Comparison of ENCODE assay signal across 12 mouse cellular contexts in the genomic region with DNA sequence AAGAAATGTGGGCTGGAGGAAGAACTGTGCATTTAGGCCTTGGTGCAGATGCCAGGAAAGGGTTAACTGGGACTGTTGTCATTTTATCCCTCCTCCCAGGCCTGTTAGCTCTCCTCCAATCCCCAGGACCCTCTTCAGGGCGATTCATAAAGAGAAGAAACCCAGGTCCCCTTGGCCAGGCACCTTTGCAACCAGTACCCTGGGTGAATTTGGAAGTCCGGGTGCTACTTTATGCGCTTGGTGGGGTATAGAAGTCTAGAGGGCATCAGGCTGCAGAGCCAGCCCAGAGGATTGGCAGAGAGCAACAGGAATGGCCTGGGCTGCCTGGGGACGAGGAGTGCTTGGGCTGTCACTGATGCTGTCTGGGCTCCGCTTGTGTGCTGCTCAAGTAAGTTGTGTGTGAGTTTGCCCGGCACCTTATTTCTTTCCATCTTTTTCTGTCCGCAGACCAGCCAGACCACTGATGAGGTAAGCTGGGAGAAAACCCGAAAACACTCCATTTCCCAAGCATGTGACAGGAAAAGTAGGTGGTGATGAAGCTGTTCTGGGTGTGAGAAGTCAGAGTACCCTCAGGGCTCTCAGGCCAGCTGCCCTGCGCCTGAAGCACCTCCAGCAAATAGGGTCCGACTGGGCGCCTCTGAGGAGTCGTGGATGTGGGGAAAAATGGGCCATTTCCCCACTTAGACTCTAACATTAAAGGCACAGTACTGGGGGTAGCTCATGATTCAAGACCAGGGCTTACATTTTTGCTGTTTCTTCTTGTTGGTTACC. TPM values are rescaled to one million over a fixed set of nuclear protein-coding genes. Genes with fewer than 3 reads are reported as not detected.
DNase-seq lines count a peak whose midpoint lies in the region; ATAC-seq and TF ChIP-seq lines count a peak whose summit lies in the region.
"Had no signal": no experiment of that assay in that cellular context is flagged by ENCODE, and none has a peak within 500 bp of the region (broad histone marks: within the 10 kb centered on the region; RNA-seq: fewer than 3 reads in every experiment).

No protein-coding gene starts in this region.

- H3K4me2 ChIP-seq in forebrain, postnatal 0 days (ENCODE audit: low read depth): no peak overlapping the region
- peak overlapping the region; percentile 45 for H3K4me2 ChIP-seq in lung, embryonic 14.5 days
- H3K4me2 ChIP-seq in embryonic facial prominence, embryonic 15.5 days (replicated peaks): peak overlapping the region; percentile 35
- H3K4me2 ChIP-seq in neural tube, embryonic 11.5 days (ENCODE audit: low read depth): peak overlapping the region; percentile 27
- H3K4me2 ChIP-seq: midbrain, embryonic 11.5 days had no signal

- DNase-seq in forebrain, embryonic 10.5 days (ENCODE audit: extremely low spot score, low spot score): peak; percentile 18
- no peak for DNase-seq in forebrain, postnatal 0 days
- peak; percentile 21 for DNase-seq in lung, embryonic 14.5 days
- no peak for DNase-seq in lung, adult 2 months
- DNase-seq in neural tube, embryonic 11.5 days (ENCODE audit: low spot score): peak; percentile 29
- no peak for DNase-seq in layer of hippocampus, adult 2 months (ENCODE audit: low spot score in 2 of 2)
- no peak for DNase-seq in spleen, postnatal 14 days (ENCODE audit: low spot score in 2 of 2)
- DNase-seq: kidney, adult 11 months had no signal

- TF ChIP-seq POLR2A in lung, adult 2 months (IDR thresholded peaks at IDR 0.05; ENCODE audit: borderline replicate concordance, extremely low read depth, low read depth, low read length): no peak

- H3K9ac ChIP-seq in forebrain, postnatal 0 days: no peak overlapping the region
- H3K9ac ChIP-seq in lung, embryonic 14.5 days: no peak overlapping the region
- no peak overlapping the region for H3K9ac ChIP-seq in embryonic facial prominence, embryonic 15.5 days
- H3K9ac ChIP-seq in neural tube, embryonic 11.5 days (ENCODE audit: low read length): no peak overlapping the region

- peaks cover 39% of the 10 kb centered on the region for H3K4me1 ChIP-seq in forebrain, embryonic 10.5 days
- no peaks in the 10 kb centered on the region for H3K4me1 ChIP-seq in forebrain, postnatal 0 days (ENCODE audit: insufficient read depth)
- 0 out of 2 replicates have a peak, but pooled peaks cover 12% of the 10 kb centered on the region for H3K4me1 ChIP-seq in lung, embryonic 14.5 days (ENCODE audit: insufficient read depth)
- H3K4me1 ChIP-seq in lung, adult 2 months (ENCODE audit: control insufficient read depth, insufficient read depth, low read length): no peaks in the 10 kb centered on the region
- peaks cover 14% of the 10 kb centered on the region for H3K4me1 ChIP-seq in embryonic facial prominence, embryonic 15.5 days
- no peaks in the 10 kb centered on the region for H3K4me1 ChIP-seq in neural tube, embryonic 11.5 days (ENCODE audit: control insufficient read depth, insufficient read depth, low read length)

- no peak for ATAC-seq in forebrain, postnatal 0 days
- peak; percentile 50; the same call in 1 of the 2 replicates for ATAC-seq in lung, embryonic 14.5 days (ENCODE audit: insufficient read depth)
- ATAC-seq in embryonic facial prominence, embryonic 15.5 days (ENCODE audit: insufficient number of reproducible peaks, low FRiP score, low TSS enrichment, low read depth): peak; percentile 59; the same call in 1 of the 2 replicates
- ATAC-seq in neural tube, embryonic 11.5 days (ENCODE audit: insufficient read depth, low FRiP score, low TSS enrichment): no peak
- ATAC-seq: Patski had no signal

- H3K27me3 ChIP-seq in forebrain, embryonic 10.5 days (ENCODE audit: poor library complexity, severe bottlenecking): peaks cover 10% of the 10 kb centered on the region; the same call in 1 of the 2 replicates
- H3K27me3 ChIP-seq in forebrain, postnatal 0 days (ENCODE audit: insufficient read depth, low read length): no peaks in the 10 kb centered on the region
- H3K27me3 ChIP-seq in lung, embryonic 14.5 days (ENCODE audit: insufficient read depth, low read length): no peaks in the 10 kb centered on the region
- H3K27me3 ChIP-seq in embryonic facial prominence, embryonic 15.5 days: no peaks in the 10 kb centered on the region
- H3K27me3 ChIP-seq in neural tube, embryonic 11.5 days (ENCODE audit: control insufficient read depth, insufficient read depth, low read length): no peaks in the 10 kb centered on the region

- no peaks in the 10 kb centered on the region for H3K9me3 ChIP-seq in forebrain, embryonic 10.5 days
- no peaks in the 10 kb centered on the region for H3K9me3 ChIP-seq in forebrain, postnatal 0 days (ENCODE audit: low read length)
- H3K9me3 ChIP-seq in lung, embryonic 14.5 days (ENCODE audit: low read depth, low read length): no peaks in the 10 kb centered on the region
- H3K9me3 ChIP-seq in embryonic facial prominence, embryonic 15.5 days (replicated peaks): no peaks in the 10 kb centered on the region
- H3K9me3 ChIP-seq in neural tube, embryonic 11.5 days (ENCODE audit: control insufficient read depth, low read length): no peaks in the 10 kb centered on the region

- peak overlapping the region; percentile 42 for H3K4me3 ChIP-seq in forebrain, embryonic 10.5 days
- no peak overlapping the region for H3K4me3 ChIP-seq in forebrain, postnatal 0 days (ENCODE audit: low read depth, low read length)
- H3K4me3 ChIP-seq in lung, embryonic 14.5 days (ENCODE audit: low read depth, low read length): peak overlapping the region; percentile 8; the same call in 1 of the 2 replicates
- H3K4me3 ChIP-seq in lung, adult 2 months (replicated peaks; ENCODE audit: extremely low read depth, low read depth, low read length): no peak overlapping the region
- H3K4me3 ChIP-seq in embryonic facial prominence, embryonic 15.5 days (replicated peaks): peak overlapping the region; percentile 23
- peak overlapping the region; percentile 27 for H3K4me3 ChIP-seq in neural tube, embryonic 11.5 days (ENCODE audit: low read depth, low read length)
- H3K4me3 ChIP-seq in layer of hippocampus, adult 2 months: no peak overlapping the region; the same call in 1 of the 2 replicates

- no peaks in the 10 kb centered on the region for H3K36me3 ChIP-seq in forebrain, embryonic 10.5 days (replicated peaks)
- no peaks in the 10 kb centered on the region for H3K36me3 ChIP-seq in forebrain, postnatal 0 days (ENCODE audit: insufficient read depth)
- H3K36me3 ChIP-seq in lung, embryonic 14.5 days (ENCODE audit: insufficient read depth): no peaks in the 10 kb centered on the region
- no peaks in the 10 kb centered on the region for H3K36me3 ChIP-seq in embryonic facial prominence, embryonic 15.5 days
- no peaks in the 10 kb centered on the region for H3K36me3 ChIP-seq in neural tube, embryonic 11.5 days (ENCODE audit: control insufficient read depth, insufficient read depth, low read length)

- H3K27ac ChIP-seq in forebrain, embryonic 10.5 days: peak overlapping the region; percentile 65; the same call in 1 of the 2 replicates
- no peak overlapping the region for H3K27ac ChIP-seq in forebrain, postnatal 0 days (ENCODE audit: low read depth, low read length)
- peak overlapping the region; percentile 18; the same call in 1 of the 2 replicates for H3K27ac ChIP-seq in lung, embryonic 14.5 days (ENCODE audit: low read depth)
- peak overlapping the region; percentile 63 for H3K27ac ChIP-seq in embryonic facial prominence, embryonic 15.5 days (replicated peaks)
- peak overlapping the region; percentile 71; the same call in 1 of the 2 replicates for H3K27ac ChIP-seq in neural tube, embryonic 11.5 days (ENCODE audit: low read depth, low read length)
- no peak overlapping the region for H3K27ac ChIP-seq in layer of hippocampus, adult 2 months

- 23% methylated on average over 12 of the region's 12 CpGs for WGBS in forebrain, embryonic 10.5 days
- WGBS in forebrain, postnatal 0 days: 48% methylated on average over 12 of the region's 12 CpGs
- WGBS in lung, embryonic 14.5 days: 16% methylated on average over 12 of the region's 12 CpGs
- 36% methylated on average over 12 of the region's 12 CpGs for WGBS in lung, adult 2 months
- WGBS in embryonic facial prominence, embryonic 15.5 days: 17% methylated on average over 12 of the region's 12 CpGs
- WGBS in neural tube, embryonic 11.5 days: 38% methylated on average over 12 of the region's 12 CpGs

- no peak for TF ChIP-seq CTCF in forebrain, postnatal 0 days (IDR thresholded peaks at IDR 0.05; ENCODE audit: low read depth)
- no peak for TF ChIP-seq CTCF in lung, embryonic 14.5 days (IDR thresholded peaks at IDR 0.05; ENCODE audit: low read depth)
- no peak for TF ChIP-seq CTCF in lung, adult 2 months (IDR thresholded peaks at IDR 0.05; ENCODE audit: insufficient read depth, low read length)
- TF ChIP-seq CTCF in layer of hippocampus, adult 2 months (conservative IDR thresholded peaks at IDR 0.05): no peak

RNA-seq across cellular contexts. Expression of a gene that starts 17.8 kb away (rescaled TPM):
- 20.3 and 32.1 TPM in 2 replicates for polyA plus RNA-seq in forebrain, embryonic 10.5 days (2016; fragmentation: Nextera tagmentation; extraction: Ambion mirVana)
- total RNA-seq in forebrain, postnatal 0 days (2014; rRNA removed): 3.0 and 4.2 TPM in 2 replicates
- 1.8 and 2.0 TPM in 2 replicates for polyA plus RNA-seq in forebrain, postnatal 0 days (2015; fragmentation: Nextera tagmentation; extraction: Ambion mirVana)
- 5.7 and 7.7 TPM in 2 replicates for polyA plus RNA-seq in lung, embryonic 14.5 days (2014; fragmentation: Nextera tagmentation; extraction: Ambion mirVana)
- polyA plus RNA-seq in lung, adult 2 months (2012; rRNA removed): 0.03 and 0.07 TPM in 2 replicates
- 55.2 and 86.5 TPM in 2 replicates for polyA plus RNA-seq in embryonic facial prominence, embryonic 15.5 days (2015; fragmentation: Nextera tagmentation; extraction: Ambion mirVana)
- polyA plus RNA-seq in neural tube, embryonic 11.5 days (2014; fragmentation: Nextera tagmentation; extraction: Ambion mirVana): 40.2 and 42.6 TPM in 2 replicates
- total RNA-seq in layer of hippocampus, adult 2 months (2021): under 1 TPM; 0.31 to 0.42 TPM
- total RNA-seq: liver, adult 2 months had no signal
- polyA plus RNA-seq: liver, adult 2 months; Patski had no signal

Comparison
In these comparisons a context has a peak if more than half of its experiments do, and no peak if none do; other contexts are left out.
1. DNase-seq: peak in forebrain, embryonic 10.5 days (single experiment), lung, embryonic 14.5 days (single experiment) and neural tube, embryonic 11.5 days (single experiment); none in forebrain, postnatal 0 days (single experiment), lung, adult 2 months (single experiment), layer of hippocampus, adult 2 months (0 of 2) and spleen, postnatal 14 days (0 of 2).
2. H3K27ac ChIP-seq: peak in forebrain, embryonic 10.5 days (single experiment), lung, embryonic 14.5 days (single experiment), embryonic facial prominence, embryonic 15.5 days (single experiment) and neural tube, embryonic 11.5 days (single experiment); none in forebrain, postnatal 0 days (single experiment) and layer of hippocampus, adult 2 months (single experiment).
3. H3K4me3 ChIP-seq: peak in forebrain, embryonic 10.5 days (single experiment), lung, embryonic 14.5 days (single experiment), embryonic facial prominence, embryonic 15.5 days (single experiment) and neural tube, embryonic 11.5 days (single experiment); none in forebrain, postnatal 0 days (single experiment), lung, adult 2 months (single experiment) and layer of hippocampus, adult 2 months (single experiment).
4. ATAC-seq: peak in lung, embryonic 14.5 days (single experiment) and embryonic facial prominence, embryonic 15.5 days (single experiment); none in forebrain, postnatal 0 days (single experiment) and neural tube, embryonic 11.5 days (single experiment).